Mouse (Mus musculus): ENCODE results near the gene AC170998.1.

The AC170998.1 gene

DNA sequence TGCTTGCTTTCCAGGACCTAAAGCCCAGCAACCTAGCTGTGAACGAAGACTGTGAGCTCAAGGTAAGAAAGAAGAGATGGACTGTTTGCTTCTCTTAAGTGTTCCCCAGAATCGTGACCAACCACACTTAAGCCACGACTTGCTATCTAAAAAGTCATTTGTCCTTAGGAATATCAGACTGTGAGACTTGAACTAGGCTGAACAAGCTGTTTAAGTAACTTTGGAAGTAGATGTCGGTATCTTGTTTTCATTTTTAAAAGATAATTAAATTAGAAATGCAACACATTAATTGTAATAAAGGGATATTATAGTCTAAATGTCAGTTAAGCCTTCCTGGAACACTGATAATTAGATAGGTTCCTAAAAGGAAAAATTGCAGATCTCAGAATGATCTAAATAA is at the start of gene AC170998.1:
Gene AC170998.1, plus strand, starts transcription at position 301 of the 400 bp plus-strand sequence.
- DNase-seq (ENCODE audit: low spot score): no peak

DNA sequence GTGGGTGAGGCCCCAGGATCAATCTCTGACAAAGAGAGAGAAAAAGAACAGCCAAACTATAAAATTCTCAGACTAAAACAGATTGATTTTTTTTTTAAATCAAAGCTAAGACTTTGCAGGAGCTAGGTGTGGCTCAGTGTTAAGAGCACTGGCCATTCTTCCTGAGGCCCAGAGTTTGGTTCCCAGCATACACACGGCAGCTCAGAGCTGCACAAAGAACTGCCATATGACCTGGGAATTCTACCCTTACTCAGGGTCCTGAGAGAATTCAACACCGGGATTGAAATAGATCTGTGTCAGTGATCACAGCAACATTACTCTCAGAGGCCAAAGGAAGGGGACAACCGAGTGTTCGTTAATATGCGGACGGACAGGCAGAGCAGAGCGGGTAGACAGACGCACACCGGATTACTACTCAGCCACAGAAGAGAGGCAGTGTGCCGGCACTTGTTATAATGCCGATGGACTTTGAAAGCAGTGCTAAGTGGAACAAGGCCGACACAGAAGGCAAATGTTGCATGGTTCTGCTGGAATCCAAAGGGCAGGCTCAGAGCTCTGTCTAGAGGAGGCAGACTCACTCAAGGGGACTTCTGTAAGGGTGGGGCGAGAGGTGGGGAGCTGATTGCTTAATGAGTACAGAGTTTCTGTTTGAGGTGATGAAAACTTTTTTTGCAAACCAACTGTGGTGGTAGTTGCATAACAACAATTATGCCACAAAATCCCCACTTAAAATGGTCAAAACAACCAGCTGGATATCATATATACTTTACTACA is 43.4 kb upstream of the AC170998.1 start:
- no peak for DNase-seq (ENCODE audit: low spot score)

DNA sequence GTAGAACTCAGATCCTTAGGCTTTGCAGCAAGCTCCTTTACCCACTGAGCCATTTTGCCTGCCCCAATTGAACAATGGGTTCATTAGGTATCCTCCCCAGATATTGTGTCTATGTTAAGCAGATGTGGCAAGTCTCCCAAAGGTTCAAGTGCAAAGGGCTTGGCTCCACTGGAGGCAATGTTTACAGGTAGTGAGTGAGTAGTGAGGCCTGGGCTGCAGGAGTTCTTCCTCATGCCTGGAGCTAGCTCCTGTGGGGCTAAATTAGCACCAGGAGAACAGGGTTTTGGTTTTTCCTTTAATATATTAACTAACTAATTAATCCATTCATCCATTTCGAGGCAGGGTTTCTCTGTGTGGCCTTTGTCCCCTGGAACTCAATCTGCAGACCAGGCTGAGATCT is 42.3 kb upstream of the AC170998.1 start:
- DNase-seq (ENCODE audit: low spot score): no peak

DNA sequence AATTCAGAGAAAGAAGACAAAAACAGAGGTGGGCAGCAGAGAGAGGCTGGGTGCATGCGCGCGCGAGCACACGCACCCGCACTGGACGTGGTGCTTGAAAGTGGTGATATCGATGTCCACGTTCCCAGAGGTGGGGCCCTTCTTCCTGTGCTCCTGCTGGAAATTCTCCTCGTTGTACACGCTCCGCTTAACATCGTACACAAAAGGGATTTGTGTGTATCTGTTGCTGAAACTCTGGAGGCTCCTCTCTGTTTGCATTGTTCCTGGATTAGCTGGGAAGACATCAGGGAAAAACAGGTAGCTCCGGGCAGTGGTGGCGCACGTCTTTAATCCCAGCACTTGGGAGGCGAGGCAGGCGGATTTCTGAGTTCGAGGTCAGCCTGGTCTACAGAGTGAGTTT is 41.3 kb upstream of the AC170998.1 start:
- DNase-seq (ENCODE audit: low spot score): no peak

GRCm38 (mm10) chr17:28687354-28687753 is 38.5 kb upstream of the AC170998.1 start:
- DNase-seq (ENCODE audit: low spot score): no peak

DNA sequence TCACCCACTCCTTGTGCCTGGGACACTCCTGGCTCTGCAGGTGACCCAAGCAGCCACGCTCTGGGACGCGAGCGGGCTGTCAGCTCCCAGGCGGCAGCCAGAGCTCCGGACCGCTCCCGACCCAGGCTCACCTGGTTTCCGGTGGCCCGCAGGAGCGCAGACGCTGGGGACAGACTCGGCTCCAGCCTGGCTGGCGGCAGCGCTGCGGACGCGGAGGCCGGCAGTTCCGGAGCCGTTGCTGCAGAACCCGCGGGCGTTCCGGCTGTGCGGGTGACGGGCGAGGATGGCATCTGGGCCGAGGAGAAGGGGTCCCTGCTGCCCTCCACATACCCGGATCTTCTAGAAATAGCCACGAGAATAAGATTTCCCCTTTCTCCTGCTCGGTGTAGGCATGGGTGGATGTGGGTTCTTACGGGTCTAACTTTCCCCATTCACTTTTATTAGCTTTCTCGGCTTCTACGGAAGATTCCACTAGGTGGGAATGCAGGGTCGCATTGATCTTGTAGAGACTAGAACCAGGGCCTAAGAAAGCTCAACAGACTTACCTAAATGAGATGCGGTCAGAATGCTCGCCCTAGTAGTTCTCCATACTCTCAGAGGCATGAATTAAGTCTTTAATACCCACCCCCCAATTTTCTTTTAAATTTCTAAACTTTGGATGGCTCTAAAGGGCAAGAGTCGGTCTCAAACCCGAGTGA is 36.1 kb upstream of the AC170998.1 start, which contains the start of gene Slc26a8:
Gene Slc26a8, minus strand, starts transcription at position 648 of the 698 bp plus-strand sequence.
- no peak for DNase-seq (ENCODE audit: low spot score)

DNA sequence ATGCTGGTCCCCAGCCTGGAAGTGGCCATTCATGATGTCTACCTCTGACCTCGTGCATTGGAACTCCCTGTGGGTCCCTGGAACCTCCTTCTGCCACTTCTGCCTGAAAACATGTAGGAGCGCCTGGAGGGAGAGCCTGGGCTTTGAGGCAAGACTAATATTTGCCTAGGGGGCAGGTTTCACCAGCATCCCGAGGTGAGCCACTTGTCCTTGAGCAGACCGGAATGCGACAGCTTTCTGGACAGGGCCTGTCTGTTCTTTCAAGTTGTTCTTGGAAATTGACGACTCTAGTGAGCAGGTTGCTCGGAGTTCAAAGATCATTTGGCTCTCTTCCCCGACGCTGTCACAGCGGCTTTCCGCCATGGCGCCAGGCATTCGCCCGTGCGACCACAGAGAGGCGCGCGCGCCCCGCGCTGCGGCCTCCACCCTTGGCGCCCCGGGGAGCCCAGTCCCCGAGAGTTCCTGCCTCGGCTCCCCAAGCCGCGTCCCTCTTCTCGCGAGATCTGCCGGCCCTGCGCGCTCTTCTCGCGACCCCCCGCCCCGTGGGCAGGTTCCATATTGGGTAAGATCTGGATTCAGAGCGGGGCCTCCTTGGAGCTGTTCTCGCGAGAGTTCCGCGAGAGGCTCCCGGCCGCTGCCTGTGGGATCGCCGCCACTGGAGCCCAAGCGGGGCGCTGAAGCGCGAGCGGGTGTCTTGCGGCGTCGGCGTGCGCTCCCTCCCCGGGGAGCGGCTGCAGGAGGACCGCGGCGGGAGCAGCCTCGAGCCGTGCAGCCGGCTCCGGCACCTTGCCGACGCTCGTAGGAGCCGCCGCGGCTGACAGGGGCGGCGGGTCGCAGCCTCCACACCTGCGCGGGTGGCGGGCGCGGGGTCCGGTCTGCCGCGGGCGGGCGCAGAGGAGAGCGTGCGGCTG is 34.9 kb upstream of the AC170998.1 start, which contains the start of gene Mapk14:
Gene Mapk14, plus strand, starts transcription at position 554 of the 911 bp plus-strand sequence.
- peak; percentile 99 for DNase-seq (ENCODE audit: low spot score)

DNA sequence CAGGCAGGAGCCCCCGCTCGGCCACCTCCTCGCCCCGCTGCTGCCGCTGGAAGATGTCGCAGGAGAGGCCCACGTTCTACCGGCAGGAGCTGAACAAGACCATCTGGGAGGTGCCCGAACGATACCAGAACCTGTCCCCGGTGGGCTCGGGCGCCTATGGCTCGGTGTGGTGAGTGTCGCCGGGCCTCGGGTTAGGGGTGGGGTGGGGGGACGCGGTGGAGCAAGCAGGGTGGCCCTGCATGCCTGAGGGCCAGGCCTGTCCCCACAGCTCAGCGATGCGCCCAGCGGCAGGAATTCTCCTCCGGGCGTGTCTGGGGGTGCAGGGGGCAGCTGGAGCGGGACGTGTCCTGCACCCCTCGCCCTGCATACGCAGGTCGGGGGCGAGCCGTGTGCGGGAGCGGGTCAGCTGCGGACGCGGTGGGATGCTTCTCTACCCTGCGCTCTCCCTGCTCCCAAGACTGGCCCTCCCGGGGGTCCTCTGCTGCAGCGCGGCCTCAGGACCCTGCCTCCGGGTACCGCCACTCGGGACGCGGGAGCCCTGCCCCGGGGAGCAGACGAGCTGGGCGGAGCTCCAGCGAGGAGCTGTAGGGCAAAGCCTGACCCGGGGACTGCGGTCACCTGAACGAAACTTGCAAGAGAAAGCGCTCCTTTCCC is 34.1 kb upstream of the AC170998.1 start:
- DNase-seq (ENCODE audit: low spot score): peak; percentile 58

DNA sequence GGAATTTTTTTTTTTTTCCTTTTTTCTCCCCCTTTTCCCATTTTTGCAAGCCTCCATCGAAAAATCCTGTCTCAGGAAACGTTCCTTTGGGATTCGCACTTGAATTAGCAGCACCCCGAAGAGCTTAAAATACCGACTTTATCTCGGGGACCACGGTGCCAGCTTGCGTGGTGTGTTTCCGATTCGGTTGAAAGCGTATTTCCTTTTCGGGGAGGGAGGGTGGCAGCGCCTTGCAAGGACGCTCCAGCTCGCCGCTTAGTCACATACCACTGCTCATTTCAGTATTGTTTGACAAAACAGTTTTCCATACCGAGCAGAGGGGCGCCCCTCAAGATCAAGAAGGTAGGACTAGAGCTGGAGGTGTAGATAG is 33.6 kb upstream of the AC170998.1 start:
- DNase-seq (ENCODE audit: low spot score): peak; percentile 56

DNA sequence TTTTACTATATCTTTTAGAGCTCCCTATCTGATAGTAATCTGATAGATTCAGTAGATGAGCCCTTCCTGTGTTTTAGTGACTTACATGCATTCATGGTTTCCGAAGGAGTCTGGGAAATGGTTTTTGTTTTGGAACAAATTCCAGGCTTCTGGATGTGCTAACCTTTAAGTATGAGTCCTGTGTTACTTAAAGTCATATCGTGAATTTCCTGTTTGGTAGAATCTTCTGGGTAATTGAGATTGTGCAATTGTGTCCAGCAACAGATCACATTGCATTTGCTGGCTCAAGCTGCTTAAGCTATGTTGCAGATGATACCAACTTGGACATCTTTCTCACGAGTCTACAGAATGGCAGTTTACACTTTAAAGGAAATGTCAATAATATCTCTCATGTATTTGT is 32.8 kb upstream of the AC170998.1 start:
- DNase-seq (ENCODE audit: low spot score): no peak

- no peak for DNase-seq (ENCODE audit: low spot score)
These were observed 31.8 kb upstream of the AC170998.1 start for GRCm38 (mm10) chr17:28694078-28694477.

- no peak for DNase-seq (ENCODE audit: low spot score)
These were observed 31.1 kb upstream of the AC170998.1 start for GRCm38 (mm10) chr17:28694832-28695231.

DNA sequence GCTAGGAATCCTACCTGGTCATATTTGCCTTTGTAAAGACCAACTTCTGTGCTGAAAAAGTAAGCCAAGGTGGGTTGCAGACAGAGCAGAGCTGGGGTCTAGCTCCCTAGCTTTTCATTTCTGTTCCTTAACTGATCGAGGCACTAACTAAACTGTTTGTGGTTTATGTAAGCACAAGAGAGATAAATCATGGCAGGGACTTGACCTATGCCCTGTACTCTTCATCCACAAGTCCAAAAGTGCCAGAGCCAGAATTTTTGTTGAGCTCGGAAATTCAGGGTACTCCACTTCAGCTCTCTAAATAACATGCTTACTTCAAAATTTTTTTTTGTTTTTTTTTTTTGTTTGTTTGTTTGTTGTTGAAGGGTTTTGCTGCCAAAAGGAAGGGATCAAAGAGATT is 29.2 kb upstream of the AC170998.1 start:
- no peak for DNase-seq (ENCODE audit: low spot score)

DNA sequence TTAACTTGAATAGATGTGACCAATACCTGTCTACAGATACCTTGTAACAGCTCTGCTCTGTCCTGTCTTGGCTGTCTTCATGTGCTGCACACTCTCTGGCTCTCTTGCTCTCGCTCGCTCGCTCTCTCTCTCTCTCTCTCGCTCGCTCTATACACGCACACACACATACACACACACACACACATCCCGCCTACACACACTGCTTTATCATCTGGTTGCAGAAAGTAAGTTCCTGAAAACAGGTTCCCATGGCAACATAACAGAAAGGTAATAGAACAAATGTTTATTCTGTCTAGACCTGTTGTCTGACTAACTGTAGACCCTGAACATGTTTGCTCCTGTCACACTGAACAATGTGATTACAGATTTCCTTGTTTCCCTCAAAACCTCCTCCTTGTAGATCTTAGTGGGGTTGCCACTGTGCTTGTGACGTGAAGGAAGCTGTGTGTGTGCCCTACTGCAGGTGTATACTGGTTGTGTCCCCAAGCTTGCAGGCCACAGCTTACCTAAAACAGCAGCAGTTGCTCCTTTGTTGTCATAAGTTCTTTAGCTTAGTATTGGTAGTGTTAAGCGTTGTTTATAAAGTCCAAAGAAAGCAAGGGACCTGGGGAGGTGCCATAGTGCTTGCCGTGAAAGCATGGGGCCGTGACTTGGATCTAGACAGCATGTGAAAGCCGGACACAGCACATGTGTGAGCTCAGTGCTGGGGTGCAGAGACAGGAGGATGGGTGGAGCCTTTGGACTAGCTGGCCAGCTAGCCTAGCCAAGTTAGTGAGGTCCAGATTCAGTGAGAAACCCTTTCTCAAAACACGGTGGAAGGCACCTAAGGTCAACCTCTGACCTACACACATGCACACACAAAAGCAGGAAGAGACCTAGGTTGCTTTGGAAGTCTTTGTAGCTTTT is 28.3 kb upstream of the AC170998.1 start:
- DNase-seq (ENCODE audit: low spot score): no peak

DNA sequence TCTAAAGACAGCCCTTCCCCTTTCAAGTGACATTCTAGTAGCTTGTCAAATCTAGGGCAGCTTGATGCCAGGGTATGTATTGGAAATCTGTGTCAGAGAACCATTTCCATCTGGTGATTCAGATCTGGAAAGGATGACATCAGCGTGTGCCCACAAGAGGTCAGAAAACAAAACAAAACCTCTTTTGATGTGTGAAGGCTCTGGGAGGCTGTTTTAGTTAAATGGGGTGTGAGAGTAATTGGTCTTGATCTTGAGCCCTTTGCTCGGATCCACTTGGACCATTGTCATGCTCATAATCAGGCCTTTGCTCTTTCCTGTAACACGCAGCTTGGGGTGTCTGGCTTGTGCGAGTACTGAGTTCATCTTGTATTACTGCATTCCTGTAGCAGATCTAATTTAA is 27.6 kb upstream of the AC170998.1 start:
- DNase-seq (ENCODE audit: low spot score): no peak

DNA sequence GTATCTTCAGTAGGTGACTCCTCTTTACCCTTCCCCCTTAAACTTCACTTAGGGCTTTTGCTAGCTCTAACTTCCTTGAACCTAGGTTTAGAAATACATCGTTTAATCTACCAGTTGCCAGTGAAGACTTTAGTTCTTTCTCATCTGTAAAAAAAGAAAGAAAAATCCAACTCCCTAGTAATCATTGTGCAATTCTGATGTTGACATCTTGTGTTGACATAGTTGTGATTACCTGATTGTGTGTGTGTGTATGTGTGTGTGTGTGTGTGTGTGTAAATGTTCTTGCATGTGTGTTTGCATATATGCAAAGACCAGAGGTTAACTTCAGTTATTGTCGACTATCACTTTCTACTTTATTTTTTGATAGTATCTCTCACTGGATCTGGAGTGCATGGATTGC is 27.2 kb upstream of the AC170998.1 start:
- no peak for DNase-seq (ENCODE audit: low spot score)

DNA sequence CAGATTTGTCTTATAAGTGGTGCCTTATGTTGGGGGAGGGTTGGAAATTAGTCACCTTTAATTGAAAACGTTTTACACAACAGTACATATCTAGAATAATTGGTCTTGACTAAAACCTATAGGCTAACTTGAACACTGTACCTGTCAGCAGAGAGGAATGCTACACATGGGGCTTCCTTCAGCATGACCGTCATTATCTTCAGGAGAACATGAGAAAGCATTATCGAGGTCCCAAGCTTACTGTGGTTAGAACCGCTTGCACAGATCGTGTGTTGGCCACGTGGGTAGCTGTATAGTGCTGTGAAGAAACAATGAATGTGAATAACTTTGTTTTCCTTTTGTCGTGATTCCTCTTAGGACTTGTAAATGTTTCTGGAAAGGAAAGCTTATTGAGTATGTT is 26.1 kb upstream of the AC170998.1 start:
- no peak for DNase-seq (ENCODE audit: low spot score)

DNA sequence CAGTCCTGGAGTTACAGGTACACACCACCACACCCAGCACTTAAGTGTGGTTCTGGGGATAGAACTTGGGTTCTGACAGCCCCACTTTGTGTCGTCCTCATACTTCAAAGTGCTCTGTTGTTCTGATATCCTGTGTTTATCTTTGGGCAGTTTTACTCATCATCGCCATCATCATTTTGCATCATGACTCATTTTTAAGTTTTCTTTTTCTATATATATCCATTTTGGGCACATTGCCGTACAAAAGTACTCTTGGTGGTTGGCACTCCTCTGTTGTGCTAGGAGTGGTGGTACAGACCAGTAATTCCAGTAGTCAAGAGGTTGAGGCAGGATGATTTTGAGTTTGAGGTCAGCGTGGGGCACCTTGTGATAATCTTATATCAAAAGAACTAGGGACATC is 24.7 kb upstream of the AC170998.1 start:
- DNase-seq (ENCODE audit: low spot score): no peak

GRCm38 (mm10) chr17:28701737-28702136 is 24.1 kb upstream of the AC170998.1 start:
- DNase-seq (ENCODE audit: low spot score): no peak

- DNase-seq (ENCODE audit: low spot score): no peak
These were observed 23.2 kb upstream of the AC170998.1 start for GRCm38 (mm10) chr17:28702646-28703045.

- no peak for DNase-seq (ENCODE audit: low spot score)
These were observed 19.2 kb upstream of the AC170998.1 start for GRCm38 (mm10) chr17:28706697-28707096.
